In the genomic region with DNA sequence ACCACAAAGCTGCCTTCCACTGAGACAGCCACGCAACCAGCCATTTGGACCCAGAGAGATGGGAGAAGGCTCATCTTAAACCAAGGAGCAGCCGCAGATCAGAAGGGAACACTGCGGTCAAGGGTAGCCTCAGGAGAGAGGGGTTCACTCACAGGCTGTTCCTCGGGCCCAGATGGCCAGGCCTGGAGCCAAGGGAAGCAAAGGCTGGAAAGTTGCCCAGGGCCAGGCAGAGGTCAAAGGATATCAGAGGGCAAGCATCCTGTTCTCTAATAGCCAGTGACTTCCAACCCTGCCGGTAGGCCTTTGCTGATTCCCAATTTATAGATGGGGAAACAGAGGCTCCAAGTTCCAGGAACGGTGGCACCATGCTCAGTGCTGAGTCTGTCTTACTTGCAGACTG, we compare ENCODE assay signal across 8 mouse cellular contexts. TPM values are rescaled to one million over a fixed set of nuclear protein-coding genes. Genes with fewer than 3 reads are reported as not detected.
DNase-seq lines count a peak whose midpoint lies in the region; TF ChIP-seq lines count a peak whose summit lies in the region.

No protein-coding gene starts in this region.

- WGBS in hindbrain, embryonic 10.5 days: 83% methylated on average over 6 of the region's 6 CpGs

- no peak for TF ChIP-seq POLR2A in myocyte (IDR thresholded peaks at IDR 0.05; ENCODE audit: insufficient read length, low read depth)

- H3K4me3 ChIP-seq in left cerebral cortex, adult 2 months: no peak overlapping the region
- H3K4me3 ChIP-seq in myocyte: no peak overlapping the region
- H3K4me3 ChIP-seq in hindbrain, embryonic 10.5 days: no peak overlapping the region

- no peak for TF ChIP-seq CTCF in left cerebral cortex, adult 2 months (IDR thresholded peaks at IDR 0.05)

- peaks cover 57% of the 10 kb centered on the region for H3K4me1 ChIP-seq in hindbrain, embryonic 10.5 days (replicated peaks)

- H3ac ChIP-seq in myocyte (ENCODE audit: control insufficient read depth, insufficient read length): no peak overlapping the region

- peak overlapping the region; percentile 48 for H3K27ac ChIP-seq in left cerebral cortex, adult 2 months
- H3K27ac ChIP-seq in hindbrain, embryonic 10.5 days: no peak overlapping the region

- H3K9me3 ChIP-seq in hindbrain, embryonic 10.5 days: no peaks in the 10 kb centered on the region

- H3K27me3 ChIP-seq in myocyte (ENCODE audit: control insufficient read depth, insufficient read depth, insufficient read length): no peaks in the 10 kb centered on the region
- peaks cover 5% of the 10 kb centered on the region for H3K27me3 ChIP-seq in hindbrain, embryonic 10.5 days (ENCODE audit: insufficient read depth, poor library complexity, severe bottlenecking)

- peaks cover 25% of the 10 kb centered on the region for H3K36me3 ChIP-seq in myocyte (ENCODE audit: control insufficient read depth, insufficient read depth)
- H3K36me3 ChIP-seq in hindbrain, embryonic 10.5 days: peaks cover 20% of the 10 kb centered on the region

- H3K4me2 ChIP-seq in myocyte (ENCODE audit: low read depth): peak overlapping the region; percentile 77

- peaks cover 70% of the 10 kb centered on the region for H3K79me2 ChIP-seq in myocyte (ENCODE audit: control insufficient read depth, insufficient read depth)

- DNase-seq in left cerebral cortex, adult 2 months (ENCODE audit: extremely low spot score in 1 of 2, low spot score in 2 of 2): no peak
- no peak for DNase-seq in left cerebral cortex, adult 9 months (ENCODE audit: low spot score in 2 of 2)
- DNase-seq in gastrocnemius, postnatal 25 days: peak; percentile 83
- DNase-seq in kidney, adult 8-10 months: peak; percentile 84 to 88
- DNase-seq in embryo, embryonic 11 days: no peak
- no peak for DNase-seq in layer of hippocampus, adult 11-12 months (ENCODE audit: low spot score)
- no peak for DNase-seq in hindbrain, embryonic 10.5 days (ENCODE audit: low spot score)

- intact Hi-C loops in left cerebral cortex, adult 2 months (cut with DNase I): no loop called here

TF ChIP-seq in myocyte, 11 proteins besides CTCF, POLR2A, EP300 and RAD21:
- no peak for TF ChIP-seq CEBPB (IDR thresholded peaks at IDR 0.05; ENCODE audit: insufficient read depth, poor library complexity, severe bottlenecking)
- no peak for TF ChIP-seq MYOD1 (IDR thresholded peaks at IDR 0.05; ENCODE audit: control insufficient read depth in 1 of 3, insufficient read length in 2 of 3, low read depth in 2 of 3)
- no peak for TF ChIP-seq E2F4 (IDR thresholded peaks at IDR 0.05; ENCODE audit: insufficient read depth)
- no peak for TF ChIP-seq TCF3 (IDR thresholded peaks at IDR 0.05; ENCODE audit: insufficient read length, low read depth)
- no peak for TF ChIP-seq MAX (IDR thresholded peaks at IDR 0.05; ENCODE audit: low read depth)
- TF ChIP-seq USF1 (IDR thresholded peaks at IDR 0.05; ENCODE audit: low read depth): no peak
- TF ChIP-seq SRF (IDR thresholded peaks at IDR 0.05; ENCODE audit: control insufficient read depth, insufficient read length, low read depth): no peak
- no peak for TF ChIP-seq MYOG (IDR thresholded peaks at IDR 0.05; ENCODE audit: control insufficient read depth in 1 of 3, insufficient read depth in 1 of 3, insufficient read length in 2 of 3, low read depth in 2 of 3)
- no peak for TF ChIP-seq TCF12 (IDR thresholded peaks at IDR 0.05; ENCODE audit: insufficient read depth, poor library complexity, severe bottlenecking)
- no peak for TF ChIP-seq REST (IDR thresholded peaks at IDR 0.05; ENCODE audit: insufficient read depth, insufficient read length)
- no peak for TF ChIP-seq POLR2AphosphoS2 (IDR thresholded peaks at IDR 0.05; ENCODE audit: insufficient read length, low read depth)

RNA-seq across cellular contexts. Expression of a gene that starts 9.0 kb away (rescaled TPM):
- total RNA-seq in left cerebral cortex, adult 2 months (2021): 10 to 100 TPM; 51.2 to 53.7 TPM
- 10 to 100 TPM; 72.0 to 79.8 TPM for total RNA-seq in gastrocnemius, postnatal 25 days (2021)
- 161 TPM for polyA plus RNA-seq in myocyte (2012; fragmentation: generic; extraction: Trizol)
- 45.0 and 53.6 TPM in 2 replicates for polyA plus RNA-seq in hindbrain, embryonic 10.5 days (2016; fragmentation: Nextera tagmentation; extraction: Ambion mirVana)

RNA-seq across cellular contexts. Expression of a gene that starts 26.0 kb away (rescaled TPM):
- total RNA-seq in left cerebral cortex, adult 2 months (2021): 1 to 10 TPM; 7.6 to 9.4 TPM
- total RNA-seq in gastrocnemius, postnatal 25 days (2021): 1 to 10 TPM; 4.3 to 5.1 TPM
- 115 TPM for polyA plus RNA-seq in myocyte (2012; fragmentation: generic; extraction: Trizol)
- 27.0 and 27.8 TPM in 2 replicates for polyA plus RNA-seq in hindbrain, embryonic 10.5 days (2016; fragmentation: Nextera tagmentation; extraction: Ambion mirVana)

RNA-seq across cellular contexts. Expression of a gene that starts 26.9 kb away (rescaled TPM):
- 1 to 10 TPM; 3.6 to 4.8 TPM for total RNA-seq in left cerebral cortex, adult 2 months (2021)
- 1 to 10 TPM; 7.5 to 10.0 TPM for total RNA-seq in gastrocnemius, postnatal 25 days (2021)
- 162 TPM for polyA plus RNA-seq in myocyte (2012; fragmentation: generic; extraction: Trizol)
- polyA plus RNA-seq in hindbrain, embryonic 10.5 days (2016; fragmentation: Nextera tagmentation; extraction: Ambion mirVana): 51.0 and 52.0 TPM in 2 replicates

RNA-seq across cellular contexts. Expression of a gene that starts 32.7 kb away (rescaled TPM):
- 100 to 1,000 TPM; 150 to 194 TPM for total RNA-seq in left cerebral cortex, adult 2 months (2021)
- under 1 TPM; 0.27 to 0.28 TPM for total RNA-seq in gastrocnemius, postnatal 25 days (2021)
- 1.0 TPM for polyA plus RNA-seq in myocyte (2012; fragmentation: generic; extraction: Trizol)
- 33.2 and 37.7 TPM in 2 replicates for polyA plus RNA-seq in hindbrain, embryonic 10.5 days (2016; fragmentation: Nextera tagmentation; extraction: Ambion mirVana)

RNA-seq across cellular contexts. Expression of a gene that starts 53.0 kb away (rescaled TPM):
- total RNA-seq in left cerebral cortex, adult 2 months (2021): 10 to 100 TPM; 48.4 to 64.1 TPM
- 1 to 10 TPM; 8.2 to 8.5 TPM for total RNA-seq in gastrocnemius, postnatal 25 days (2021)
- 47.6 TPM for polyA plus RNA-seq in myocyte (2012; fragmentation: generic; extraction: Trizol)
- 115 and 121 TPM in 2 replicates for polyA plus RNA-seq in hindbrain, embryonic 10.5 days (2016; fragmentation: Nextera tagmentation; extraction: Ambion mirVana)

Comparison
In these comparisons a context has a peak if more than half of its experiments do, and no peak if none do; other contexts are left out.
1. DNase-seq: peak in gastrocnemius, postnatal 25 days (single experiment) and kidney, adult 8-10 months (2 of 2); none in left cerebral cortex, adult 2 months (0 of 2), left cerebral cortex, adult 9 months (0 of 2), embryo, embryonic 11 days (single experiment), layer of hippocampus, adult 11-12 months (single experiment) and hindbrain, embryonic 10.5 days (single experiment).